Mouse (Mus musculus): Measurements from ENCODE around the gene Zc3h7b.
A peak's percentile ranks its signal among the peaks of the same experiment; 100 is the strongest.

DNA sequence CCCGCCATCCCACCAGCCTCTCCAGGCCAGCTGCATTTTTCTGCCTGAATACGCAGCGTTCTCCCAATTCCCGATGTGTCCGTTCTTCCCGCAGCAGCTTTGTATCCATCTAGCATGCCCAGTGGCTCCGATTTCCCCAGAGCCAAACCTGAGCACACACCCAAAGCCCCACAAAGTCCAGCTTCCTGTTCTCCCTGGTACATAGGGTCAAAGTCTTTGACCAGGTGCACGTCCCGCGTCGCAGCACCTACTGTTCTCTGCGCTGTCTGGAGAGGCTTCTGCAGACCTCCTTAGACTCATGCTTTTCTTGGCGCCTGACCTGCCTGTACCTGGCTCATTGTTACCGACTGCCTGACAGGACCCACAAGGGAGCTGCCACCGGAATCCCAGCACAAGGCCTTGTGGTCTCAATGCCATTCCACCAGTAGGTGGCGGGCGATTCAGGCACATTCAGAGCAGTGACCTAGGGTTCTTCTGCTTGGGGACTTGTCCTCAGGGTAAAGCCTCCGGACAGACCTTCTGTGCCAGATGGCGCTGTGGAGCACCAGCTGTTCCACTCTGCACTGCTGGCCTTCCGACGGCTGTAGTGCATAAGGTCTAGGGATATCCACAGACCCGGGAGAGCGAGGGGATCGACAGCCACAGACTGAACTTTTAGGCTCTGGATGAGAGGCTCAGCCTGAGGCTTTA lies 86.4 kb downstream of the Zc3h7b start:
- TF ChIP-seq CTCF (IDR thresholded peaks at IDR 0.05; ENCODE audit: extremely low read depth, insufficient read depth, insufficient read length, insufficient replicate concordance) (peak; percentile 93), POLR2A (IDR thresholded peaks at IDR 0.05; ENCODE audit: low read depth, low read length) (no peak)

All from spleen, adult 2 months (tissue).